Mouse (Mus musculus) left cerebral cortex, postnatal 14 days (tissue): ENCODE data around the gene Ttc38. TPM values are rescaled to one million over a fixed set of nuclear protein-coding genes. Genes with fewer than 3 reads are reported as not detected.
A peak's percentile ranks its signal among the peaks of the same experiment; 100 is the strongest.

Source experiments
- DNase-seq, 2 experiments: peaks; one replicate each; pipeline ENCODE4 v3.0.0; 2021 to 2022; ENCODE audit warnings: low spot score in 2 of 2, mixed read lengths in 1 of 2
- intact Hi-C: fragments of 180-260 bp; cut with DNase I; formaldehyde crosslinking; loops from one replicate; pipeline ENCODE4 v1.15.1; 2025
- long read RNA-seq, 2 experiments: library from polyadenylated mRNA; stranded (forward); transcript quantifications; one replicate each; pipeline ENCODE4 v2.0.0; 2021
- total RNA-seq, 2 experiments: library from RNA; stranded (reverse); gene quantifications; 2 replicates each; pipeline ENCODE4 v1.2.3; 2021

The Ttc38 gene
- 1 to 10 TPM; 4.6 to 4.7 TPM for total RNA-seq
- long read RNA-seq, experiment 1, partial matches to known transcripts = 1 of 4 reads
- long read RNA-seq, experiment 1, other reads (novel, unspliced or antisense) = 3 of 4 reads
- long read RNA-seq, experiment 2, partial matches to known transcripts = 0 of 4 reads
- long read RNA-seq, experiment 2, other reads (novel, unspliced or antisense) = 2 of 4 reads

DNA sequence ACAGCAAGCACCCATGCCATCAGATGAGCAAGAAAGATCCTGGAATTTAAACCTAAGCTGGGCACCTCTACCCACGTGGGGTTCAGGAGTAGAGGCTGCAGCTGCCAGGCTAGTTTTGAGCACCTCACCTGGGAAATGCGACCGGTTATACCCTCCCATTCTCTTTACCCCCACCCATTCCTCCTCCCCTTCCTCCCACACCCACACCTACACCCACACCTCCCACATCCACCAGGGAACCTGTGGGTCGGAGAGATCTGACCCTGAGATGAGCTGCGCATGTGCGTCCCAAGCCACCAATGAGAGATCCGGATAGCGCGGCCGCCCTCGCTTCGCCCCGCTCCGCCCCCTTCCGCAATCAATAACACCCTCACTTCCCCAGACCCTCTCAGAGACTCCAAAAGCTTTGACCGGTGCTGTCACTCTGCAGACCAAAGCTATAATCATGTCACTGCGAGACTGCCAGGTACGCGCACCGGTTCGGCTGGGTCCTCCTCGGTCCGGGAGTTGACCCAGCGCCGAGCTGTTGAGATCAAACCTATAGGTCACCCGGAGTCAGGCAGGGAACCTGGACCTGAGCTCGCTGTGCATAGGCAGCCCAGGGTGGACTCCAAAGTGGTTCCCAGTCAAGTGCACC is at the start of gene Ttc38:
Ttc38 (plus strand) TSS at position 353 of the 637 bp plus-strand sequence.
- intact Hi-C loops = no loop called here
- peak; percentile 64 to 81 for DNase-seq

DNA sequence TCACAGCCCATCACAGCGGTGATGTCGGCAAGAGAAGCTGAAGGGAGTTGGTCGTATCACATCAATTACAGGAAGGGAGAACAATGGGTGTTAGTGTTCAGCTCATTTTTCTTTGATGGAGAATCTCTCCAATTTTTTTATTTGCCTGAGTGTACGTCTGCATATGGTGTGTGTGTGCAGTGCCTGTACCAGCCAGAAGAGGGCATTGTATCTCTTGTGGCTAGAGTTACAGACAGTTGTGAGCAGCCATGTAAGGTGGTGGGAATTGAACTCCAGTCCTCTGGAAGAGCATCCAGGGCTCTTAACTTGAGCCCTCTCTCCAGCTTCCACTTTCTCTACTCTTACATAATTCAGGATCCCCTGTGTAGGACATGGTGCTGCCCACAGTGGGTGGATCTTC is 49.0 kb upstream of the Ttc38 start:
- no peak for DNase-seq

DNA sequence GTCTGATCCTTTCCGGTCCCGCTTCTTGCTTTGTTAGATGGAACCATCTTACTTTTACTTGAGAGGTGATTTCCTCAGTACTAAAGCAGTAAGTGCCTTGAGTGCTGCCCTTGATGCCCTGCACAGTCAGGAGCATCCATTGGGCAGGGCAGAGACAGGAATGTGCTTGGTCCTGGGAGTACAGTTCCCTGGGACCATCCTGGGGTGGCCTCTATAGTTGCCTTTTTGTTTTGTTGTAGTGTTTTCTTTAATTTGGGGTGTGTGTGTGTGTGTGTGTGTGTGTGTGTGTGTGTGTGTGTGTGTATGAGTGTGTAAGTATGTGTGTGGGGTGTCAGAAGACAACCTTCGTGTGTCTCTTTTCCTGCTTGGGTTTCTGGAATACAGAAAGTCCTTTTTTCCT is 47.8 kb upstream of the Ttc38 start:
- intact Hi-C loops = no loop called here
- DNase-seq = no peak

More for the DNA sequence above, 49.0 kb upstream of the Ttc38 start:
- intact Hi-C loops = no loop called here

GRCm38 (mm10) chr15:85786711-85787110 is 45.4 kb upstream of the Ttc38 start:
- intact Hi-C loops = no loop called here
- no peak for DNase-seq

DNA sequence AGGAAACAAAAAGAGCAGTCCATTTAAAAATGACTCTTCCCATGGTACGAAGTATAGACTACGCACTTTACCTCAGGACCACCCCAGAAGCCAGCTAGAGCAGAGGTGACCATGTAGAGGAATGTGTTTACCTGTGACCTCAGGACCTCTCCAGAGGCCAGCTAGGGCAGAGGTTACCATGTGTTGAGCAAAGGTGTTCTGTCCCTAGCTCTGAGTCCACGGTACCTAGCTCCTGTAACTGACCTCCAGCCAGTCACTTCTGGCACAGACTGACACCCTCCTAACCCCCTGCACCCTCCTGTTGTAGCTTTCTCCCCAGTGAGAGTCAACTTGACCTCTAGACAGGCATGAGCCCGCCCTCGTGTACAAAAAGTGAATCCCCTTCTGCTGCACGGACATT is 44.6 kb upstream of the Ttc38 start:
- DNase-seq = no peak
- intact Hi-C loops = no loop called here

GRCm38 (mm10) chr15:85788051-85788450 is 44.1 kb upstream of the Ttc38 start:
- no peak for DNase-seq
- intact Hi-C loops = no loop called here

- no peak for DNase-seq
- intact Hi-C loops = no loop called here
Observed at GRCm38 (mm10) chr15:85788633-85789032, 43.5 kb upstream of the Ttc38 start.

DNA sequence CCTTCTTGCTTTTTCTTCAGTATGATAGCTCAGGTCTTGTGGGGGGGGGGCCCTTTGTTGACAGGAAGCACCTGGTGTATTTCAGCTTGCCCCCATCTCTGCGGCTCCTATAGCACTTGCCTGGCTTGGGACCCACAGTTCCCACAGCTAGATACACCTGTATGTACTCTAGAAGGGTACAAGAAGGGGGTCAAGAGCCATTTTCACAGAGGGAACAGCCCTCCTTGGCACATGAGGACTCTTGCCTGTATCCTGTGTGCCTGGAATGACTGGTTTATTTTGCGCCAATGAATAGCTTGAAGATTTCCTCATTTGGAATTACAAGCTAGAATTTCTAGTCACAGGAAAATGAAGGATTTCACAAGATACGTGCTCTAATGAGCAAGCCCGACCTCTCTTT is 40.7 kb upstream of the Ttc38 start:
- intact Hi-C loops = no loop called here

DNA sequence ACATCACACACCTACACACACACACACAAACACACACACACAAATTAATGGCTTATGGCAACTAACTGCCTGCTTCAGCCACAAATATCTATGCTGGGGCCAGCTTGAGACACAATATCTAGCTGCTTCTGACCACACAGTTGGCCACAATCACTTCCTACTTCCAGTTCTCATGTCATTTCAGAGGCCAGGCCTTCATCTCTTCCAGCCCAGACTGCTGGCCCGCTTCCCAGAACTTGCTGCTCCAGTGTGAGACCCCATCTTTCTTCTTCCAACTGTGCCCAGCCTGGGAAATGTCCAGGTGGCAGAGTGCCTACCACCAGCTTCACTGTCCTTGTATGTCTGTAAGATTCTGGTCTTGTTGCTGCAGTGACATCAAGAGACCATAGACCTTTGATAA is 39.3 kb upstream of the Ttc38 start:
- DNase-seq = peak; percentile 35 to 52
- intact Hi-C loops = no loop called here

More for the DNA sequence above, 40.7 kb upstream of the Ttc38 start:
- no peak for DNase-seq

- intact Hi-C loops = no loop called here
- no peak for DNase-seq
Observed at GRCm38 (mm10) chr15:85795516-85795915, 36.6 kb upstream of the Ttc38 start.

- DNase-seq = no peak
- intact Hi-C loops = no loop called here
Observed at GRCm38 (mm10) chr15:85798676-85799075, 33.4 kb upstream of the Ttc38 start.

- no peak for DNase-seq
Observed at GRCm38 (mm10) chr15:85802931-85803330, 29.2 kb upstream of the Ttc38 start.

GRCm38 (mm10) chr15:85806886-85807285 is 25.2 kb upstream of the Ttc38 start:
- intact Hi-C loops = no loop called here
- no peak for DNase-seq

More at GRCm38 (mm10) chr15:85802931-85803330, 29.2 kb upstream of the Ttc38 start:
- intact Hi-C loops = no loop called here

DNA sequence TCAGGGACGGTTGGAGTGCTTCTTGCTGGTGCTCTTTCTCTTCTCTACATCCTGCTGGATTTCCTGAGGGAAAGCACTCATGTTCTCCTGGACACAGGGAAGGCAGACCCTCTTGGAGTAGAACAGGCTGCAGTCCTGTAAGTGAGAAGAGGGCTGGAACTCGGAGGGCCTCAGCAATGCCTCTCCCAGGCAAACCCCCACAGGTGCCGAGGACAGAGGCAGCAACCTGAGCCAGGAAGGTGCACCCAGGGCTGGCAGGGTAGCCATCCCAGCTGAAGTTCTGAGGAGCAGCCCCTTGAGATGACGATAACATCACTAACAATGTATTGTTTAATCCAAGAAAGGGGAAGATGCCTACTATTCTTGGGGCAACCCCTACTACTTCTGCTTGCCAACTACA is 24.7 kb upstream of the Ttc38 start:
- DNase-seq = no peak
- intact Hi-C loops = no loop called here

- intact Hi-C loops = no loop called here
- DNase-seq = no peak
Observed at GRCm38 (mm10) chr15:85808031-85808430, 24.1 kb upstream of the Ttc38 start.

DNA sequence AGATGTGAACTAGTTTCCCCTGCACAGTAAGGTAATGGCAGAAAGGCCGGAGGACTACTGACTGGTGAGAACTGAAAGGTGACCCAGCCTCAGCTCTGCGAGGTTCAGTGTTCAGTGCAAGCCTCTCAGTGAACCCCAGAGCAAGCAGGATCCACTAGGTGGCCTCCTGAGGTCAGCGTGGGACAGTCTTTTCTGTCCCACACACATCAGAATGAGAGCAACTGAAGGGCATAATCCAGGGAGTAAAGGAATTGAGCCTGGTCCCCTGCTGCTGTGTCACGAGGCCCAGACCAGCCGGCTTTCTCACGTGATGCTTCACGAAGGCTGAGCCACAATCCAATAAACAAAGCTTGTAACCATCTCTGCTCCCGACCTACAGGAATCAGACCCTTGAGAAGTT is 23.7 kb upstream of the Ttc38 start:
- intact Hi-C loops = no loop called here
- DNase-seq = no peak

GRCm38 (mm10) chr15:85809091-85809490 is 23.0 kb upstream of the Ttc38 start:
- intact Hi-C loops = no loop called here
- DNase-seq = no peak

DNA sequence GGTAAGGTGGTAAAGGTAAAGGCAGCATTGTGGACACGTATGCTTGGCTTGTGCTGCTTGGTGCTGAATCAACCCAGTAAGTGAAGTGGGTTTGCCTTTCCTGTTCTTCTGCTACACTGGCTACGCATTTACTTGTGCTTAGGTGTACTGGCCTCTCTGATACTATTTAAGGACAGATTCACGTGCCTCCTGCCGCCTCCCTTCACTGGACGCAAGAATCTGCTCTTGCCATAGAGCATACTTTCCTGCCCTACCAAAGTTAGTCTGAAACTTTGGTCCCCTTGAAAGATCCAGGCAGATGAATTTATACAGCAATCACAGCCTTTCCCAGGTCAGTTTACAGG is 21.7 kb upstream of the Ttc38 start:
- DNase-seq = no peak
- intact Hi-C loops = loop anchor here (5.0 kb wide), 1 partner anchor 73 kb away; no protein-coding TSS in a partner anchor

- peak; percentile 79 to 85 for DNase-seq
- intact Hi-C loops = loop anchor here (5.0 kb wide), 1 partner anchor 74 kb away; no protein-coding TSS in a partner anchor
Observed at GRCm38 (mm10) chr15:85810806-85811521, 21.1 kb upstream of the Ttc38 start.

DNA sequence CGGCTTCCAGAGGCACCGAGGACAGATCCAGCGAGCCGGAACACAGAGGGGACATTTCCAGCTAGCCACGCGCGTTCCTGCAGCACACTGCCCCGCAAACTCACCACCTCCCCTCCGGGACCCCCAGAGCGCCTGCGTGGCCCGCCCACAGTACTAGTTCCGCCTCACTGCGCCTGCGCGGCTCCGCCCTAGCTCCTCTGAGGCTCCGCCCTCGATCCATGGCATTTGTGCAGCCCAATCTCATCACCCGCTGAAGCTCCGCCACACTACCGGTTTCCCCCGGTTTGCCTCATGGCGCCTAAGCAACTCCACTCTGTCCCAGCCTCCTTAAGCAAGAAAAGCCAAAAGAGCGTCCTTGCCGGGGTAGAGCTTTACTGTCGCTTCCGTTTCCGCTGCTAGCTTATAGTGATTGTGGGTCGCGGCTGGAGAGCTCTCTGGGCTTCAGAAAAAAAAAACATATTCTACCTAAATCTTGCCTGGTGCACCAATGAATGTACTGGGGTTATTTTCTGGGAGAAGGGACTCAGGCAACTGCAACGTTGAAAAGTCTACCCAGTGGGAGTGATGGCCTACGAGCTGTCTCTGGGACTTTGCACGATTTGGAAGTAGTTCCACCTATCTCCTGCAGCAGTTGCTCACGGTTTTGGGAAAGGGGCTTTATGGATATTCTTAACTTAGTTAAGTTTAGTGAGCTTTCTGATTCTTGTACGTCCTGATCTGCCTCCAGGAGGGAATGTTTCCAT is 20.4 kb upstream of the Ttc38 start, which contains the start of gene Cdpf1:
Cdpf1 (minus strand) TSS at position 163 of the 743 bp plus-strand sequence.
- peak; percentile 99 for DNase-seq
- intact Hi-C loops = loop anchor here (5.0 kb wide), 1 partner anchor 74 kb away; no protein-coding TSS in a partner anchor
